Mouse (Mus musculus) hindbrain, embryonic 16.5 days (tissue): ENCODE data around the gene Ssty2. TPM values are rescaled to one million over a fixed set of nuclear protein-coding genes. Genes with fewer than 3 reads are reported as not detected.
"Not testable (repeated sequence)": the region's sequence is repeated elsewhere in the genome, so short reads cannot be mapped to it uniquely, and the experiment has no call there.

ENCODE experiments used
- ATAC-seq: fragments of 200-750 bp; cut with Nextera tagmentation; 2 replicates; pipeline ENCODE4 v1.8.0; 2017; ENCODE audit warnings: moderate TSS enrichment, moderate library complexity
- H3K27ac ChIP-seq: fragments of 300-500 bp; sonication (generic); 2 replicates; pipeline ENCODE4 v1.5.1; 2014; ENCODE audit warnings: low read depth, mild to moderate bottlenecking, control low read depth, low read length, moderate library complexity
- H3K27me3 ChIP-seq: fragments of 300-500 bp; sonication (generic); replicated peaks from 2 replicates; pipeline ENCODE4 v1.6.1; 2014; ENCODE audit warnings: low read length; ENCODE audit not compliant: control insufficient read depth, insufficient read depth
- H3K36me3 ChIP-seq: fragments of 300-500 bp; sonication (generic); 2 replicates; pipeline ENCODE4 v1.6.1; 2014; ENCODE audit warnings: mild to moderate bottlenecking, low read length, moderate library complexity, mixed read lengths; ENCODE audit not compliant: control insufficient read depth, insufficient read depth
- H3K4me1 ChIP-seq: fragments of 300-500 bp; sonication (generic); 2 replicates; pipeline ENCODE4 v1.6.1; 2014; ENCODE audit warnings: low read depth, low read length; ENCODE audit not compliant: control insufficient read depth, insufficient read depth
- H3K4me2 ChIP-seq: fragments of 300-500 bp; sonication (generic); 2 replicates; pipeline ENCODE4 v1.6.1; 2014; ENCODE audit warnings: mild to moderate bottlenecking, low read length, control low read depth, moderate library complexity
- H3K4me3 ChIP-seq: fragments of 300-500 bp; sonication (generic); 2 replicates; pipeline ENCODE4 v1.5.1; 2014; ENCODE audit warnings: mild to moderate bottlenecking, low read length, control low read depth, moderate library complexity
- H3K9ac ChIP-seq: fragments of 300-500 bp; sonication (generic); 2 replicates; pipeline ENCODE4 v1.6.1; 2014; ENCODE audit warnings: low read depth, mild to moderate bottlenecking, control low read depth, low read length, moderate library complexity
- H3K9me3 ChIP-seq: fragments of 300-500 bp; sonication (generic); 2 replicates; pipeline ENCODE4 v1.6.1; 2014; ENCODE audit warnings: mild to moderate bottlenecking, low read length, moderate library complexity; ENCODE audit not compliant: control insufficient read depth
- WGBS: fragments of 180-500 bp; shearing (Covaris S2); extraction: QIAGEN DNeasy Blood & Tissue Kit; methylation state at CpG from one replicate; pipeline ENCODE4 v1.1.7; 2014; 5-methylcytosine and 5-hydroxymethylcytosine counted together
- polyA plus RNA-seq: library from polyadenylated mRNA; unstranded; fragments of >200 nt; fragmentation: Nextera tagmentation; extraction: Ambion mirVana; gene quantifications from 2 replicates; pipeline ENCODE4 v1.2.1, GENCODE M21; 2015

Gene Ssty2
- polyA plus RNA-seq = not detected in 2 replicates

DNA sequence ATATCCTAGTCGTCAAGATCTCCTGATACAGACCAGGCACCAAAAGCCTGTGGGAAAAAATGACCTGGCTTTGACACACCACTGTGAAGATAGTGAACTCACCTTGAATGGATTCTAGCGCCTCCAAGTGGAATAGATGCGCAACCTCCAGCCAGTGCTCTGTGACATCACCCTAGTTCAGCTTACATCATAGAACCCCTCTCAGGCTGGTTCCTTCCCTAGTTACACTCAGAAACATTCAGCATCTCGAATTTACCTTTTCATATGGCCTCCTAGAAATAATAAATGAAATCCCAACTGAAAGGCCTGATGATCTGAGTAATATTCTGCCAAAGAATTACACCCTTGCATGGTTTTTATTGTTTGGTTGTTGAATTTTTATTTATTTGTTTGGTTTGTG, at the start of gene Ssty2:
Ssty2 (minus strand) TSS at position 101 of the 400 bp plus-strand sequence.
- not testable (repeated sequence) for H3K9me3 ChIP-seq, H3K4me1 ChIP-seq, H3K36me3 ChIP-seq, H3K4me2 ChIP-seq, H3K9ac ChIP-seq, H3K4me3 ChIP-seq, H3K27ac ChIP-seq, H3K27me3 ChIP-seq, ATAC-seq
- no CpG with 5 or more reads among the region's 4 CpGs for WGBS
